Mouse (Mus musculus) E14TG2a.4 (cell line): ENCODE results near the gene Tsg101.

Source experiments
- H3K27me3 ChIP-seq: 2 replicates; pipeline ENCODE4 v1.6.1; 2014; ENCODE audit warnings: low read length, control low read depth; ENCODE audit not compliant: insufficient read depth
- H3K36me3 ChIP-seq: 2 replicates; pipeline ENCODE4 v1.6.1; 2014; ENCODE audit warnings: low read length, control low read depth; ENCODE audit not compliant: insufficient read depth
- H3K4me1 ChIP-seq: replicated peaks from 2 replicates; pipeline ENCODE4 v1.6.1; 2014; ENCODE audit warnings: low read depth, low read length, control low read depth
- H3K4me3 ChIP-seq: replicated peaks from 2 replicates; pipeline ENCODE4 v1.5.1; 2014; ENCODE audit warnings: mild to moderate bottlenecking, low read length
- H3K9me3 ChIP-seq: 2 replicates; pipeline ENCODE4 v1.6.1; 2014; ENCODE audit warnings: low read length, control low read depth
- CTCF ChIP-seq: conservative IDR thresholded peaks from 2 replicates; pipeline ENCODE4 v1.5.1; 2014; ENCODE audit warnings: low read length
- NANOG ChIP-seq: IDR thresholded peaks from 2 replicates; pipeline ENCODE4 v1.6.1; 2014; ENCODE audit warnings: borderline replicate concordance, low read length, mixed read lengths
- POU5F1 ChIP-seq: IDR thresholded peaks from 2 replicates; pipeline ENCODE4 v1.6.1; 2014; ENCODE audit warnings: low read length, borderline replicate concordance

The Tsg101 gene

DNA sequence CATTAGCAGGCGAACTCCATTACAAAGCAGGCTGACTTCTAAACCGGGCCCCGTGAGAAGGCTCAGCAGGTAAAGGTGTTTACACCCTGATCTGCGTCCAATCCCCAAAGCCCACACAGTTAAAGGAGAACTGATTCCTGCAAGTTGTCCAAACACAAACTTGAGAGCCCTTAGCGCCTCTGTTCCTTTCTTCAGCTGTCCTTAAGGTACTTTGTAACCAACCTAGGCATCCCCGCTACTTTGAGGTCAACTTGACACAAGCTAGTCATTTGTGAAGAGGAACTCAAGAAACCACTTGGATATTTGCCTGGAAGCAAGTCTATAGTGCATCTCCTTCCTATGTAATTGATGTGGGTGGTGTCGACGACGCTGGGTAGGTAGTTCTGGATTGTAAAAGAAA is 62.3 kb downstream of the Tsg101 start:
- TF ChIP-seq CTCF (no peak), NANOG (no peak), POU5F1 (no peak)
- no peaks in the 10 kb centered on the region for H3K27me3 ChIP-seq
- no peak overlapping the region for H3K4me3 ChIP-seq
- peaks cover 23% of the 10 kb centered on the region for H3K4me1 ChIP-seq
- peaks cover 41% of the 10 kb centered on the region for H3K36me3 ChIP-seq
- no peaks in the 10 kb centered on the region for H3K9me3 ChIP-seq

DNA sequence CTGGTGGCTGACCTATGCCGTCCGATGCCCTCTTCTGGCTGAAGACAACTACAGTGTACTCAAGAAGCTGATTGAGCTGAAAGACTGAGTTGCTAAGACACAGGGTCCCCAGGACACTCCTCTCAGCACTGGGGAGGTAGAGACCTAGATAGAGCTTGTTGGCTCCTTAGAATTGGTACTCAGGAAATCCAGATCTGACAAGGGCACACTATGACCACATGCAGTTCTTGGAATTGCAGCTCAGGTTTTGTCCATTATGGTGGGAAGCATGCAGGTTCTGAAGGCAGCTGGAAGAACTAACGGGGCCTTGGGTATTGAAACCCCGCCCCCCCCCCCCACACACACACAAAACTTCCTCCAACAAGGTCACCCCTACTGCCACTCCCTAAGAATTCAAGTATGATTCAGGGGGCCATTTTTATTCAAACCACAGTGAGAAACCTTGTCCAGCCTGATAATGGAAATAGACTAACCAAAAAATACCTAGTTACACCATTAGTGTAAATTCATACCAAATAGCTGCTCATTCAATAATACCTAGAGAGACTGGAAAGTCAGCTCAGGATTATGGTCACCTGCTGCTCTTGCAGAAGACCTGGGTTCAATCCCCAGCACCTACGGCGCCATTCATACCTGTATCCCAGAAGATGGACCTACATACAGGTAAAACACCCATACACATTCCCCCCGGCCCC is 63.8 kb downstream of the Tsg101 start:
- peaks cover 34% of the 10 kb centered on the region for H3K4me1 ChIP-seq
- H3K9me3 ChIP-seq = no peaks in the 10 kb centered on the region
- TF ChIP-seq NANOG (no peak), CTCF (no peak), POU5F1 (no peak; the same call in 1 of the 2 replicates)
- H3K27me3 ChIP-seq = no peaks in the 10 kb centered on the region
- peaks cover 55% of the 10 kb centered on the region for H3K36me3 ChIP-seq
- no peak overlapping the region for H3K4me3 ChIP-seq

DNA sequence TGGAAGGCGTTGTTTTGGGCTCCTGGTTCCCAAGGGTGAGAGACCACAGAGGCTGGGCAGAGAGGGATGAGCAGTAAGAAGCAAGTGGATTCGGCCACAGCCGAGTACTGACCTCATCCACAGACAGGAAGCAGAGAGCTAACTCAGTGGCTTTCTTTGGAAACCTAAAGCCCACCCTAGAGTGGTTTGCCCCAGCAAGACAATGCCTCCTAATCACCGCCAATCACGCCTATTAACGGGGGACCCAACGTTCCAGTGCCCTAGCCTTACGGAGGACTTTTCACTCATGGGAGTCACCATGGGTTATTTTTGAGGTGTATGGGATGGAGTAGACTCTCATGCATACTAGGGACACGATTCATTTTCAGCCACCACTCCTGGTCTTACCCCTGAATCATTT is 66.4 kb downstream of the Tsg101 start:
- Histone ChIP-seq H3K9me3 (no peaks in the 10 kb centered on the region), H3K4me1 (peaks cover 55% of the 10 kb centered on the region), H3K4me3 (no peak overlapping the region), H3K27me3 (no peaks in the 10 kb centered on the region), H3K36me3 (peaks cover 79% of the 10 kb centered on the region)
- no peak for TF ChIP-seq POU5F1
- peak; percentile 82 for TF ChIP-seq NANOG

DNA sequence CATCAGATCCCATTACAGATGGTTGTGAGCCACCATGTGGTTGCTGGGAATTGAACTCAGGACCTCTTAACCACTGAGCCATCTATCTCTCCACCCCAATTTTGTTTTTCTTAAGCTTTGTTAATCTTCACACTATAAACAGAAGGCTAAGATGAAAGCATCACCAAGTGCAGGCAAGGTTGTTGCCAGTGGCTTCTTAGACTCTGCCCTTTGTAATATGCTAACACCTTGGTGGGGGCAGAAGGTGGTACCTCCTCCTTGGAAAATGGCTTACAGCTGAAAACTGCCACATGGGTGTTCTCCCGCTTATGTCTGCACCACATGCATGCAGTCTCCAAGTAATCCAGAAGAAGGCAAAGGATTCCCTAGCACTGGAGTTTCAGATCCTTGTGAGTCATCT is 67.1 kb downstream of the Tsg101 start:
- Histone ChIP-seq H3K9me3 (no peaks in the 10 kb centered on the region), H3K4me1 (peaks cover 59% of the 10 kb centered on the region), H3K36me3 (peaks cover 86% of the 10 kb centered on the region), H3K27me3 (no peaks in the 10 kb centered on the region), H3K4me3 (no peak overlapping the region)
- TF ChIP-seq CTCF = no peak
- TF ChIP-seq NANOG = no peak
- no peak for TF ChIP-seq POU5F1

DNA sequence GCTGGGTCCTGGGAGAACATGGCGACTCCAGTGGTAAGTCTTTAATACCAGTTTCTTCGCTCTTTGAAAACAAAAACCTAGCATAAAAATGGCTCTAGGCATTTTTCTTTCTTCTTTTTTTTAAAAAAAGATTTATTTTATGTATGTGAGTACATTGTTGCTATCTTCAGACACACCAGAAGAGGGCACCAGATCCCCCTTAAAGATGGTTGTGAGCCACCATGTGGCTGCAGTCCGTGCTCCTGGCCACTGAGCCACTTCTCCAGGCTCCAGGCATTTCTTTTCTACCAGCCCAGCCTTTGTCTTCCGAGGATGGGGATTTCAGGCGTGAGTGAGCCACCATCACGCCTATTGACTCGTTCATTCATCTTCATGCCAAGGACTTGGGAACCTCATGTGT is 68.7 kb downstream of the Tsg101 start:
- peaks cover 98% of the 10 kb centered on the region for H3K36me3 ChIP-seq
- no peaks in the 10 kb centered on the region for H3K9me3 ChIP-seq
- H3K4me1 ChIP-seq = peaks cover 65% of the 10 kb centered on the region
- H3K27me3 ChIP-seq = 0 out of 2 replicates have a peak, but pooled peaks cover 7% of the 10 kb centered on the region
- TF ChIP-seq CTCF (peak; percentile 24), POU5F1 (no peak)
- no peak overlapping the region for H3K4me3 ChIP-seq

DNA sequence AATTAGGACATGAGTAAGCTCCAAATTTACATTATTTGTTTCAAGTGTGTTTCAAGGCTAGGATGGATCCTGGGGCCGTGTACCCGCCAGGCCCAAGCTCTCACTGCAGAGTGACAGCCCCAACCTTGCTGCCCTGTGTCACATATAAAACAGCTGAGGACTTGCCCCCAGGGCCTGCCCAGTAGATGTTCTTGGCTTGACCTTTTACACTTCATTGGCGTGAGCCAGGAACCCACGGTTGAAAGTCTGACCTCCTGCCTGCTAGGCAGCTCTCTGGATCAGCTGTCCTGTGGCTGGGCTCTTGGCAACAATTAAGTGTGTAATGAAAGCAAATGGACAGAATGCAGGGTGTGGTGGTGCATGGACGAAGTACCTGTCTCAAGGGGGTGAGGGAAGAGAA is 70.5 kb downstream of the Tsg101 start:
- H3K9me3 ChIP-seq = no peaks in the 10 kb centered on the region
- H3K4me1 ChIP-seq = peaks cover 62% of the 10 kb centered on the region
- H3K27me3 ChIP-seq = 0 out of 2 replicates have a peak, but pooled peaks cover 7% of the 10 kb centered on the region
- H3K36me3 ChIP-seq = peaks cover 80% of the 10 kb centered on the region
- TF ChIP-seq CTCF (no peak), POU5F1 (no peak), NANOG (no peak)
- H3K4me3 ChIP-seq = peak overlapping the region; percentile 41

DNA sequence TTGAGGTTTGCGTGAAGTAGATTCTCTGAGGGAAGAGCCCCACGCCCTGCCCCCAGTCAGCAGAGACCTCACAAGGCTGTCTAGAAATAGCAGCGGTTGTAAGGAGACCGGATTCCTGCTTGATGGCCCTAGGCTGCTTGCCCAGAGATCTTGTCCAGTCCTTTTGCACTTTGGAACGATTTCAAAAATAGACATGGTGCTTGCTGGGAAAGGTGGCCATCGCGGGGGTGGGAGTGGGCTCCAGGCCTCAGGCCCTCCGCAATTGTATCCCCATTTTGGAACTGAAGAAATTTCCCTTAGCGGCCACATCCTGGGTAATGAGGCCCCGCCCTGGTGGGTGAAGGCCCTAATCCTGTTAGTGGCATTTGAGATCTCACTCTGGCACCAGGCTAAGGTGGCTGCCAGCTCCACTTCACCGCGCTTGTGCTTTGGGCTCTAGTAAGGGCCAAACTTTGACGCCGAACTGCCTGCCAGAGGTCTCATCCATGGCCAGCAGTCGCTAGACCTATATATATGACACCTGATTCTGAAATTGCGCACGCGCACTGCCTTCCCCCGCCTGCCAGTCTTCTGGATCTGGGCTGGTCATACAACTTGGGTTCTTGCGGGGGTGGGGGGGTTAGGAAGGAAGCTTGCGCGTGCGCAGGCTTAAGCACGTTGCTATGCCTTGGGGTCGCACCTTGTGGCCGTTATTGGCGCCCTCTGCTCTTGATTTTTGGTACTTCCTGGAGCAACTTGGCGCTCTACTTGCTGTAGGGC is 73.1 kb downstream of the Tsg101 start:
- Histone ChIP-seq H3K9me3 (no peaks in the 10 kb centered on the region), H3K4me3 (peak overlapping the region; percentile 98), H3K4me1 (peaks cover 64% of the 10 kb centered on the region), H3K36me3 (peaks cover 62% of the 10 kb centered on the region), H3K27me3 (peaks cover 15% of the 10 kb centered on the region; the same call in 1 of the 2 replicates)
- TF ChIP-seq POU5F1 (no peak), NANOG (no peak), CTCF (no peak)

DNA sequence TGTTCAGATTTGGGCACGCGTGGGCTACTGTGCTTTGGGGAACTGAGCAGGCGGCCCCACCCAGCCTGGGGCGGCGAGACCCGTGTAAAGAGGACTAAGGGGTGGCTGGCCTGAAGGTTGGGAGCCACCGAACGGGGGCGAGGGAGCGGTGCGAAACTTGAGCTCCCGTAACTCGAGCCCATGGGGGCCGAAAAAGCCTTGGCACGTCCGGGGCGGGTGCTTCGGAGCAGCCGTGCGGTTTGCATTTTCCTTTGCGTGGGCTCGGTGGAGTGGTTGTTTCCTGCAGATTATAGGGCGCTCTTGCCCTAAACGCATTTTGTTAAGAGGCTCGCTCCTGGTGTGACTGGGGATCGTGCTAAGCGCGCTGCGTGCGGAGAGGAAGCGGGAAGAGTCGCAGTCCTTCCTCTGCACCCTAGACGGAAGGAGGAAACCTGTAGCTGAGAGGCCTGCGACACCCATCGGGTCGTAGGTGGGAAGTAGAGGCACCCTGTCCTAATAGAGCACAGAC is 73.7 kb downstream of the Tsg101 start:
- TF ChIP-seq NANOG = no peak
- no peak for TF ChIP-seq CTCF
- TF ChIP-seq POU5F1 = no peak
- Histone ChIP-seq H3K36me3 (peaks cover 55% of the 10 kb centered on the region), H3K4me1 (peaks cover 64% of the 10 kb centered on the region), H3K27me3 (peaks cover 15% of the 10 kb centered on the region; the same call in 1 of the 2 replicates), H3K4me3 (peak overlapping the region; percentile 98), H3K9me3 (no peaks in the 10 kb centered on the region)
